Mouse (Mus musculus) CH12F3 (cell line): ENCODE measurements around the gene Cpne1.

Source experiments
- in situ Hi-C: fragments of 300-500 bp; cut with MboI; formaldehyde crosslinking; loops from 2 replicates; pipeline ENCODE4 v1.14.3; 2020; ENCODE audit warnings: low sequenced_read_pairs

Cpne1 gene

GRCm38 (mm10) chr2:156080391-156080790 is 31.4 kb downstream of the Cpne1 start:
- in situ Hi-C loops: no loop called here

- in situ Hi-C loops: no loop called here
These were observed 32.1 kb downstream of the Cpne1 start for GRCm38 (mm10) chr2:156079674-156080073.

GRCm38 (mm10) chr2:156079183-156079560 is 32.6 kb downstream of the Cpne1 start:
- in situ Hi-C loops: no loop called here

GRCm38 (mm10) chr2:156078421-156079182 is 33.2 kb downstream of the Cpne1 start:
- in situ Hi-C loops: no loop called here

GRCm38 (mm10) chr2:156077461-156077860 is 34.3 kb downstream of the Cpne1 start:
- in situ Hi-C loops: no loop called here

GRCm38 (mm10) chr2:156073725-156074124 is 38.0 kb downstream of the Cpne1 start:
- in situ Hi-C loops: no loop called here

GRCm38 (mm10) chr2:156071236-156071635 is 40.5 kb downstream of the Cpne1 start:
- in situ Hi-C loops: no loop called here

- in situ Hi-C loops: no loop called here
These were observed 43.8 kb downstream of the Cpne1 start for GRCm38 (mm10) chr2:156067916-156068315.

GRCm38 (mm10) chr2:156066126-156066525 is 45.6 kb downstream of the Cpne1 start:
- in situ Hi-C loops: no loop called here

GRCm38 (mm10) chr2:156065099-156066041 is 46.4 kb downstream of the Cpne1 start, which contains the start of gene Spag4:
Gene Spag4 (plus strand): TSS chr2:156065175.
- in situ Hi-C loops: no loop called here

GRCm38 (mm10) chr2:156052816-156053215 is 58.9 kb downstream of the Cpne1 start, which contains the start of gene Fer1l4:
Gene Fer1l4 (minus strand): TSS chr2:156052947.
- in situ Hi-C loops: no loop called here

- in situ Hi-C loops: no loop called here
These were observed 63.8 kb downstream of the Cpne1 start for GRCm38 (mm10) chr2:156047929-156048328.

GRCm38 (mm10) chr2:156042903-156043302 is 68.9 kb downstream of the Cpne1 start:
- in situ Hi-C loops: no loop called here

- in situ Hi-C loops: no loop called here
These were observed 72.4 kb downstream of the Cpne1 start for GRCm38 (mm10) chr2:156039390-156039789.

GRCm38 (mm10) chr2:156025482-156025881 is 86.3 kb downstream of the Cpne1 start:
- in situ Hi-C loops: no loop called here
